Mouse (Mus musculus) CH12.LX (cell line): Measurements from ENCODE around the gene Ankrd34b. TPM values are rescaled to one million over a fixed set of nuclear protein-coding genes. Genes with fewer than 3 reads are reported as not detected.

Experiments used
- DNase-seq: peaks from one replicate; pipeline ENCODE4 v3.0.0-alpha.2; 2013; ENCODE audit errors: extremely low read depth
- H3K27ac ChIP-seq: 2 replicates; pipeline ENCODE4 v1.5.1; 2012; ENCODE audit warnings: low read depth, mild to moderate bottlenecking, control low read depth, moderate library complexity; ENCODE audit not compliant: insufficient read depth
- H3K27me3 ChIP-seq: replicated peaks from 2 replicates; pipeline ENCODE3; 2012; ENCODE audit warnings: inconsistent platforms
- H3K36me3 ChIP-seq, 2 experiments: replicated peaks in 1 of 2; 2 replicates each; pipeline versions ENCODE3 to v1.6.1; 2012; ENCODE audit warnings: inconsistent platforms in 1 of 2, low read length in 1 of 2, mild to moderate bottlenecking in 1 of 2, mixed read lengths in 1 of 2, moderate library complexity in 1 of 2; ENCODE audit not compliant: control insufficient read depth in 1 of 2, insufficient read depth in 1 of 2
- H3K4me1 ChIP-seq, 2 experiments: 2 replicates each; pipeline ENCODE4 v1.6.1; 2012; ENCODE audit warnings: inconsistent platforms in 1 of 2, moderate library complexity in 1 of 2; ENCODE audit not compliant: insufficient read depth in 2 of 2, control insufficient read depth in 1 of 2
- H3K4me2 ChIP-seq: 2 replicates; pipeline ENCODE4 v1.6.1; 2012; ENCODE audit warnings: low read depth, mild to moderate bottlenecking, control low read depth; ENCODE audit not compliant: poor library complexity, insufficient read depth, severe bottlenecking
- H3K4me3 ChIP-seq, 3 experiments: fragments of 150-350 bp in 1 of 3; sonication (generic) in 1 of 3; replicated peaks in 1 of 3; 2 replicates each; pipeline versions ENCODE3 to v1.5.1; 2011 to 2012; ENCODE audit warnings: low read depth in 2 of 3, low read length in 2 of 3, mild to moderate bottlenecking in 2 of 3, moderate library complexity in 2 of 3, control low read depth in 1 of 3, improper control_type of control experiment in 1 of 3, inconsistent platforms in 1 of 3, mixed read lengths in 1 of 3; ENCODE audit not compliant: poor library complexity in 1 of 3
- H3K79me2 ChIP-seq: replicated peaks from 2 replicates; pipeline ENCODE4 v1.6.1; 2012; ENCODE audit warnings: mild to moderate bottlenecking, moderate library complexity; ENCODE audit not compliant: control insufficient read depth, poor library complexity, insufficient read depth, severe bottlenecking; ENCODE audit errors: extremely low read depth
- H3K9ac ChIP-seq: 2 replicates; pipeline ENCODE4 v1.6.1; 2012; ENCODE audit warnings: low read depth, mild to moderate bottlenecking, control low read depth, moderate library complexity; ENCODE audit not compliant: insufficient read depth
- H3K9me3 ChIP-seq: replicated peaks from 2 replicates; pipeline ENCODE3; 2012; ENCODE audit warnings: low read length, inconsistent platforms, mixed read lengths
- CHD1 ChIP-seq: IDR thresholded peaks from 2 replicates; pipeline ENCODE4 v1.6.1; 2012; ENCODE audit warnings: low read depth, low read length, improper control_type of control experiment, inconsistent platforms
- CHD2 ChIP-seq: IDR thresholded peaks from 2 replicates; pipeline ENCODE4 v1.6.1; 2011; ENCODE audit warnings: low read length, improper control_type of control experiment
- E2F4 ChIP-seq: IDR thresholded peaks from 2 replicates; pipeline ENCODE4 v1.6.1; 2011; ENCODE audit warnings: low read depth, low read length, improper control_type of control experiment; ENCODE audit not compliant: insufficient replicate concordance
- ELF1 ChIP-seq: IDR thresholded peaks from 2 replicates; pipeline ENCODE4 v1.6.1; 2014; ENCODE audit warnings: low read depth, mild to moderate bottlenecking, inconsistent platforms, low read length, improper control_type of control experiment
- EP300 ChIP-seq: IDR thresholded peaks from 2 replicates; pipeline ENCODE4 v1.6.1; 2011; ENCODE audit warnings: low read length, improper control_type of control experiment
- IRF4 ChIP-seq: IDR thresholded peaks from 2 replicates; pipeline ENCODE4 v1.6.1; 2014; ENCODE audit warnings: low read depth, mild to moderate bottlenecking, inconsistent platforms, low read length, improper control_type of control experiment
- JUND ChIP-seq: conservative IDR thresholded peaks from 2 replicates; pipeline ENCODE4 v1.6.1; 2011; ENCODE audit warnings: low read depth, low read length, improper control_type of control experiment
- KAT2A ChIP-seq: IDR thresholded peaks from 2 replicates; pipeline ENCODE4 v1.6.1; 2012; ENCODE audit warnings: low read length, improper control_type of control experiment, inconsistent platforms; ENCODE audit not compliant: insufficient replicate concordance
- MAFK ChIP-seq: IDR thresholded peaks from 2 replicates; pipeline ENCODE4 v1.6.1; 2011; ENCODE audit warnings: low read length, improper control_type of control experiment; ENCODE audit not compliant: insufficient replicate concordance
- MXI1 ChIP-seq: IDR thresholded peaks from 2 replicates; pipeline ENCODE4 v1.6.1; 2011; ENCODE audit warnings: mild to moderate bottlenecking, low read depth, low read length, improper control_type of control experiment
- MYC ChIP-seq: IDR thresholded peaks from 2 replicates; pipeline ENCODE4 v1.6.1; 2011; ENCODE audit warnings: low read depth, mild to moderate bottlenecking, improper control_type of control experiment, low read length
- NELFE ChIP-seq: IDR thresholded peaks from 2 replicates; pipeline ENCODE4 v1.6.1; 2011; ENCODE audit warnings: low read depth, low read length, improper control_type of control experiment
- RAD21 ChIP-seq: IDR thresholded peaks from 2 replicates; pipeline ENCODE4 v1.6.1; 2011; ENCODE audit warnings: low read depth, mild to moderate bottlenecking, low read length, improper control_type of control experiment, moderate library complexity
- TBP ChIP-seq: conservative IDR thresholded peaks from 2 replicates; pipeline ENCODE4 v1.6.1; 2011; ENCODE audit warnings: low read depth, low read length, improper control_type of control experiment
- TCF12 ChIP-seq: IDR thresholded peaks from 2 replicates; pipeline ENCODE4 v1.6.1; 2014; ENCODE audit warnings: low read depth, mild to moderate bottlenecking, inconsistent platforms, low read length, improper control_type of control experiment
- USF1 ChIP-seq: IDR thresholded peaks from 2 replicates; pipeline ENCODE4 v1.6.1; 2014; ENCODE audit warnings: low read depth, mild to moderate bottlenecking, inconsistent platforms, low read length, improper control_type of control experiment
- USF2 ChIP-seq: conservative IDR thresholded peaks from 2 replicates; pipeline ENCODE4 v1.6.1; 2011; ENCODE audit warnings: low read depth, low read length, improper control_type of control experiment
- ZC3H11A ChIP-seq: IDR thresholded peaks from 2 replicates; pipeline ENCODE4 v1.6.1; 2012; ENCODE audit warnings: low read depth, mild to moderate bottlenecking, inconsistent platforms, low read length, improper control_type of control experiment
- ZNF384 ChIP-seq: IDR thresholded peaks from 2 replicates; pipeline ENCODE4 v1.6.1; 2012; ENCODE audit warnings: low read depth, low read length, improper control_type of control experiment, inconsistent platforms
- dilution Hi-C: fragments of 300-500 bp; cut with MboI; formaldehyde crosslinking; loops from 2 replicates; pipeline ENCODE4 v1.14.3; 2020; ENCODE audit warnings: low sequenced_read_pairs; ENCODE audit not compliant: extremely low pct_unique_long_range_greater_than_20kb, extremely low pct_ligation_motif_present
- in situ Hi-C: fragments of 300-500 bp; cut with MboI; formaldehyde crosslinking; loops from 3 replicates; pipeline ENCODE4 v1.14.3; 2019; ENCODE audit warnings: low sequenced_read_pairs, low pct_ligation_motif_present, low pct_unique_long_range_greater_than_20kb, mixed read lengths
- polyA plus RNA-seq: library from polyadenylated mRNA; unstranded; fragments of >175 nt; gene quantifications from 2 replicates; pipeline ENCODE4 v1.2.1, GENCODE M21; 2012; ENCODE audit warnings: low read depth; ENCODE audit not compliant: insufficient read length
- total RNA-seq, 2 experiments: library from RNA; depleted of rRNA; stranded (reverse); fragments of 300-350 nt in 1 of 2; fragments of >200 nt in 1 of 2; gene quantifications; 2 replicates each; pipeline ENCODE4 v1.2.3; 2012 to 2014

The Ankrd34b gene
- total and polyA plus RNA-seq, 3 experiments = not detected

DNA sequence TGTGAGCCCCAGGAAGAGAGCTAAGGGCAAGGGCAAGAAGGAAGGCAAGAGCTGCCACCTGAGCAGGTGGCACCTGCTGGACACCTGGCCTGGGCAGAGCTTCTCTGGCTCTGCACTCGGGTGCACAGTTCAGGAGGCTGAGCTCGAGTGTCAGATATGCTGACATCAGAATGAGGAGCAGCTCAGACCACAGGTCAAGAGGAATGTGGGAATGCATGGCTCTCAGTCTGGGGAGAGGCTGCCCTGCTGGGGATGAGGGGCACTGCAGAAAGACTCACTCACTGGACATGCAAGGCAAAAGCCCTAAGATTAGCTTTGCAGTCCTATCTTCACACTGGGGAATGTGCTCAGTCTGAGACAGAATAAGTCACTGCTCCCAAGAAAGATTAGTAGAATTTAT, 23.6 kb upstream of the Ankrd34b start:
- dilution Hi-C loops (no loop called here), in situ Hi-C loops (no loop called here)
- Histone ChIP-seq H3K79me2 (no peaks in the 10 kb centered on the region), H3K27me3 (peaks cover 1% of the 10 kb centered on the region), H3K36me3 (no peaks in the 10 kb centered on the region), H3K4me1 (peaks cover 0 to 2% of the 10 kb centered on the region in 2 experiments; a peak in 1 of 4 replicates), H3K4me3 (no peak overlapping the region), H3K4me2 (no peak overlapping the region), H3K27ac (no peak overlapping the region), H3K9me3 (no peaks in the 10 kb centered on the region), H3K9ac (no peak overlapping the region)
- TF ChIP-seq ZC3H11A (no peak), TCF12 (no peak), EP300 (no peak), RAD21 (no peak), E2F4 (no peak), NELFE (no peak), KAT2A (no peak), JUND (no peak), ZNF384 (no peak), ELF1 (no peak), MAFK (no peak), MYC (no peak), IRF4 (no peak), USF2 (no peak), USF1 (no peak), MXI1 (no peak), TBP (no peak), CHD2 (no peak)
- DNase-seq = no peak

DNA sequence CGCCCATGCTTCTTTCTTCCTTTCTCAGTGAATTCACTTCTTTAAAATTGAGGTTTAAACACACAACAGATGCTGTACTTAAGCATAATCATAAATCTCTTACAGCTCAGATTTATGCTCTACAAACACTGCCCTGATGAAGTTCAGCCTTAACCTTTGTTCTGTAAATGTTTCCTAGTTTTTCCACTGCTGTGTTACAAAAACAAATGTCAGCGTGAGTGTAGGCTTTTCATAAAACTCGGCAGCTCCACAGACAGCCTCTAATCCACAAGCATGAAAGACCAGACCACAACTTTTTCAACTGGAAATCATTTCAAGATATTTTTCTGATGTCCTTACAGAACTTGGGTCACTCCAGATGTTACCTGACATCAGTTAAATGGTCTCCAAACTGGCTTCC, 22.2 kb upstream of the Ankrd34b start:
- H3K4me2 ChIP-seq = no peak overlapping the region
- H3K4me3 ChIP-seq = no peak overlapping the region
- H3K27me3 ChIP-seq = peaks cover 1% of the 10 kb centered on the region
- peaks cover 0 to 2% of the 10 kb centered on the region in 2 experiments; a peak in 1 of 4 replicates for H3K4me1 ChIP-seq
- TF ChIP-seq CHD1 = no peak
- no peak for TF ChIP-seq ZC3H11A
- no peaks in the 10 kb centered on the region for H3K79me2 ChIP-seq
- in situ Hi-C loops (no loop called here), dilution Hi-C loops (no loop called here)
- no peaks in the 10 kb centered on the region for H3K36me3 ChIP-seq
- no peak for DNase-seq
- no peaks in the 10 kb centered on the region for H3K9me3 ChIP-seq
- H3K27ac ChIP-seq = no peak overlapping the region
- H3K9ac ChIP-seq = no peak overlapping the region
